8 mouse cellular contexts compared by ENCODE assay signal in genomic region chr6:5401394-5401793, GRCm38 (mm10). TPM values are rescaled to one million over a fixed set of nuclear protein-coding genes. Genes with fewer than 3 reads are reported as not detected.
A peak's percentile ranks its signal among the peaks of the same experiment; 100 is the strongest.
DNase-seq lines count a peak whose midpoint lies in the region; ATAC-seq lines count a peak whose summit lies in the region.

No protein-coding gene starts in this region.

- H3K27ac ChIP-seq in forebrain, embryonic 14.5 days (ENCODE audit: low read depth, low read length) = no peak overlapping the region
- no peak overlapping the region for H3K27ac ChIP-seq in hindbrain, embryonic 10.5 days

- peak; percentile 80 for ATAC-seq in forebrain, embryonic 14.5 days
- no peak for ATAC-seq in inflammation-experienced regulatory T-cells, adult 6 months

- H3K27me3 ChIP-seq in forebrain, embryonic 14.5 days (replicated peaks; ENCODE audit: control insufficient read depth, insufficient read depth, low read length) = no peaks in the 10 kb centered on the region
- no peaks in the 10 kb centered on the region for H3K27me3 ChIP-seq in hindbrain, embryonic 10.5 days (ENCODE audit: insufficient read depth, poor library complexity, severe bottlenecking)

- H3K9ac ChIP-seq in forebrain, embryonic 14.5 days (ENCODE audit: low read length) = no peak overlapping the region

- H3K9me3 ChIP-seq in forebrain, embryonic 14.5 days (replicated peaks; ENCODE audit: control insufficient read depth, low read length) = no peaks in the 10 kb centered on the region
- no peaks in the 10 kb centered on the region for H3K9me3 ChIP-seq in hindbrain, embryonic 10.5 days

- peak; percentile 87 for DNase-seq in ES-CJ7 (ENCODE audit: low read depth, low spot score)
- DNase-seq in adrenal gland, postnatal 36 days = peak; percentile 64 to 72
- DNase-seq in forebrain, embryonic 14.5 days (ENCODE audit: low spot score) = peak; percentile 93
- peak; percentile 71 for DNase-seq in hindbrain, embryonic 10.5 days (ENCODE audit: low spot score)
- peak; percentile 75 to 78 for DNase-seq in layer of hippocampus, postnatal 10 days (ENCODE audit: low spot score in 2 of 2)
- peak; percentile 76 for DNase-seq in lung, postnatal 14 days
- DNase-seq in right cerebral cortex, adult 18-20 months = peak; percentile 70

- H3K36me3 ChIP-seq in forebrain, embryonic 14.5 days (ENCODE audit: control insufficient read depth, insufficient read depth, low read length) = no peaks in the 10 kb centered on the region
- H3K36me3 ChIP-seq in hindbrain, embryonic 10.5 days = no peaks in the 10 kb centered on the region

- no peak overlapping the region for H3K4me2 ChIP-seq in forebrain, embryonic 14.5 days (ENCODE audit: low read length)

- peaks cover 13% of the 10 kb centered on the region for H3K4me1 ChIP-seq in forebrain, embryonic 14.5 days (ENCODE audit: control insufficient read depth, insufficient read depth, low read length)
- peaks cover 22% of the 10 kb centered on the region for H3K4me1 ChIP-seq in hindbrain, embryonic 10.5 days (replicated peaks)

- H3K4me3 ChIP-seq in forebrain, embryonic 14.5 days (ENCODE audit: low read depth, low read length) = no peak overlapping the region
- no peak overlapping the region for H3K4me3 ChIP-seq in hindbrain, embryonic 10.5 days

- WGBS in forebrain, embryonic 14.5 days = 1% methylated on average over 3 of the region's 3 CpGs
- WGBS in hindbrain, embryonic 10.5 days = 9% methylated on average over 3 of the region's 3 CpGs

RNA-seq across cellular contexts. Expression of gene Asb4, which starts 18.2 kb away (rescaled TPM):
- 1 to 10 TPM; 3.1 to 5.2 TPM for total RNA-seq in adrenal gland, postnatal 36 days (2021)
- polyA plus RNA-seq in forebrain, embryonic 14.5 days (2014; fragmentation: Nextera tagmentation; extraction: Ambion mirVana) = 22.7 and 23.7 TPM in 2 replicates
- polyA plus RNA-seq in hindbrain, embryonic 10.5 days (2016; fragmentation: Nextera tagmentation; extraction: Ambion mirVana) = 22.0 and 24.3 TPM in 2 replicates
- 1 to 10 TPM in 1 of 2 experiments, under 1 TPM in 1; 0.65 to 1.3 TPM for total RNA-seq in layer of hippocampus, postnatal 10 days (2021)
- under 1 TPM in 2 of 3 experiments, not detected in 1; 0.21 to 0.22 TPM for polyA plus RNA-seq in inflammation-experienced regulatory T-cells, adult 6 months (2017; shearing (Covaris generic))

Comparison
In these comparisons a context has a peak if more than half of its experiments do, and no peak if none do; other contexts are left out.
1. RNA of gene Asb4, which starts 18.2 kb away (polyA plus RNA-seq): 22.0 to 24.3 TPM in hindbrain, embryonic 10.5 days and 22.7 to 23.7 TPM in forebrain, embryonic 14.5 days; 0.21 to 0.22 TPM in inflammation-experienced regulatory T-cells, adult 6 months; every median in the first group is over 10 times any median in the second.
2. Peak in every context shown above with its lines, with median percentiles within 50 percentile points of each other: DNase-seq.